Mouse (Mus musculus) gastrocnemius, adult 8-10 months (tissue): ENCODE measurements around the gene Usp31. TPM values are rescaled to one million over a fixed set of nuclear protein-coding genes. Genes with fewer than 3 reads are reported as not detected.

ENCODE experiments used
- DNase-seq, 2 experiments: peaks; one replicate each; pipeline ENCODE4 v3.0.0; 2022; ENCODE audit warnings: low spot score in 2 of 2
- total RNA-seq, 4 experiments: library from RNA; stranded (reverse); gene quantifications; 2 replicates each; pipeline ENCODE4 v1.2.4; 2022

Usp31 gene
- total RNA-seq, 4 experiments from 2014 or later = 5.8 to 7.8 (median 6.3) TPM

DNA sequence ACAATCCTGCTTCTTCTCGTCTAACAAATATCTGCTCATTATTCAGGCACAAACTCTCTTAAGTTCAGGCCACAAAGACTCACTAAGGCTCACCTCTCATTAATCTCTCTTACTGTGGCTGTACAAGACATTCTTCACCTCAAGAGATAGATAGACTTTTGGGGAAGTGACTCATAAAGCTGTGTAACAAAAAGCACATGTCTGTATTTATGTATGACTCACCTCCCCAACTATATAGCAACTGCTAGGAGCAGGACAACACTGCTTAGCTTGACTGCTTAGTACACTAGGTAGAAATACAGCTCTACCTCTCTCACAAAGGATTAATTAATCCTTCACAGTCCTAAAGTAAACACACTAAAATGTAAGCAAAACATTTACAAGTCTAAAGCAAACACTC lies 46.3 kb downstream of the Usp31 start:
- no peak for DNase-seq

DNA sequence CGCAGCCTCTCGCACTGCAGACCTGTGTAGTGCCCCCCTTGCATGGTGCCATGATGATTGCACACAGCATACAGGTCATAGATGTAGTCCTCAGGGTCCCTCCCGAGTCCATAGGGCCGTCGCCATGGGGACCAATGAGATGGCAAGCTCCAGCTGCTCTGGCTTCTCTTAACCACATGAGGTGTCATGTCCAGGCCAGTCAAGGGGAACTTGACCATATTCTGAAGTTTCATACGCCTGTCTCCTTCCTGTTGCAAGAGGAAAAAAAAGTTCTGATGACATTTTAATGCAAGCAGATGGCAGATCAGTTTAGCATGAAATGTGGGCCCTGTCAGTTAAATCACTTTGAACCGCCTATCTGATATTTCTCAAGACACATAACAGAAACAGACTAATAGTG lies 48.2 kb downstream of the Usp31 start:
- no peak for DNase-seq

DNA sequence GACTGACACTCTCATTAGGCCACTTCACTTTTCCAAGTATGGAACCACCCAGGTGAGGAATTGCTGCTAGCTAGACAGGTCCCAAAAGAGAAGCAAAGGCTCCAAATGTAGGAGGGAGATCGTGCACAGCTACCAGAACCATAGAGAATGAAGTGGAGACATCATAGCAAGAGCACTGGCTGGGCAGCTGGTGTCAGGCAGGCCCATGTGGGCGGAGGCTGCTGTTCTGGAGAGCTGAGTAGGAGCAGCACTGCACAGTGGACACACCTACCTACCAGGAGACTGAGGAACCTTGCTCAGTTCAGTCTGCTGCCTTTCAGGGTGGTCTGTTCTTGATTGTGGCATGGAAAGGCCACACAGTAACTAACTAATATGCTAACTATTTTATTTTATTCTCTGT lies 52.4 kb downstream of the Usp31 start:
- DNase-seq = no peak

DNA sequence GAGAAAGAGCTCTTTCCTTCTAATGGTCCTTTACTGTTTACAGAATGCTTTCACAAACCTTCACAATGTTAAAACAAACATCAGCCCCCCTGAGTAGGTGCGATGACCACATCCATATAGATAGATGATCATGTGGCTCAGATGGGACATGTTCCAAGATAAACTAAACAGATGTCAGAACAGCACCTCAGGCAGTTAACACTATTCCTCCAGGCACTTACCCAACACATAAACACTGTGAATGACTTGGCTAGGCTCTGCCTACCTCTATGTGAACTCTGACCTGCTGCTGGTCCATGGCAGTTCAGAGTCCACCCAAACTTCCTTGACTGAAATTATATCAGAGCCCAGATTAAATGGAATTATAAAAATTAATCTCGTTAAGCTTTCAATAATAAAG lies 54.4 kb downstream of the Usp31 start:
- DNase-seq = no peak

DNA sequence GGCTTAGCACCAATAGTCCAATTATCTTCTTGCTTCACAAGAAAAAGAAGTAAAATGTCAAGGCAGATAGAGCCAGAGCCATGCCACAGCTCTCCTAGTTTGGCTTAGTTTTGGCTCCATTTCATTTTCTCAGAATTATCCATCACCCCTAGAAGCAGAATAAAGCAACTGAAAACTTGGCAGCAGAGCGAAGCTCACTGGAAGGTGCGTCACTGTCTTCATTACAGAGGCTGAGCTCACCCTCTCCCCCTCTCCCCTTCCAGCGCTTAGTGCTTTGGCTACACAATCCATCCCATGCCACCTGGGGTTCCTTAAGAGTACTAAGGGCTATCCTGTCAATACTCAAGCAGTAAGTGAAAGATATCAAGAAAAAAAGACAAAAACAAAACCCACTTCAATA lies 56.3 kb downstream of the Usp31 start:
- DNase-seq = no peak

DNA sequence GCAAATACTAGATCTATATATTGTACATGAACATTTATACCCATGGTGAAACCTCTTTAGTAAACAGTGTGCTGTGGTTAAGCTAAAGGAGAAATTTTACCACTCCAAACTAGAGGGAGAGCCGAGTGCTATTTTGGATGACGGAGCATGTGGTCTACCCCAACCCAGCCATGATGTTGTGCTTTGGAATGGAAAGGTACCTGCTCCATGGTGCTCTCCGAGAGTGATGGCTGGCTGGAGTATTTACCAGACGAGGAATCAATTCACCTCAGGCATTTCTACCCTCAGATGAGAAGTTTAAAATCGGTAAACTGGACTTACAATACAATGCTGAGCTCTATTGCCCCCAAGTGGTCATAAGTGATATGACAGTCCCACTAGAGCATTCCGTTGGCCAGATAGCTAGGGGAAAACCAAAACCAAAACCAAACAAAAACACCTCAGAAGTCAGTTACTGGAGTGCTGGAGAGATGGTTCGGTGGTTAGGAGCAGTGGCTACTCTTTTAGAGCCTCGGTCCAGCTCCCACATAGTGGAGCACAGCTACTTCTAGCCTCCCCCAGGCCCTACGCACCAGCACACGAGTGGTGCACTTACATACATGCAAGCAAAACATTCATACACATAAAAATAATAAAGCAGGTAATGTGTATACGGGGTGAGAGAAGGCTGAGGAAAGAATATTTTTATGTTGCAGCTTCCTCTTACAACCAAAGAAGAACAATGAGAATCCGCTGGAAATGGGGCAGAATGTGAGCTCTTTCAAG lies 65.9 kb downstream of the Usp31 start:
- DNase-seq = no peak

DNA sequence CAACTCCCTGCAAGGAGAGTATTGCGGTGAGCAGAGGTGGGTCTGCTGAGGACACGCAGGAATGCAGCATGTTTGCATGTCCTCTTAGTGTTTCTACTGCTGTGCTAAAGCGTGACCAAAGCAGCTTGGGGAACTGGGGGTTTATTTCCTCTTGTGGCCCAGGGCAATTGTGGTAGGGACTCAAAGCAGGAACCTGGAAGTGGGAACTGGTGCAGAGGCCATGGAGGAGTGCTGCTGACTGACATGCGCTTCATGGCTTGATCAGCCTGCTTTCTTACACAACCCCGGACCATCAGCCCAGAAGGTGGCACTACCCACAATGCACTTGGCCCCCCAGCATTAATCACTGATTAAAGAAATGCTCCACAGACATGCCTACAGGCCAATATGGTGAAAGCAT lies 70.3 kb downstream of the Usp31 start:
- no peak for DNase-seq

DNA sequence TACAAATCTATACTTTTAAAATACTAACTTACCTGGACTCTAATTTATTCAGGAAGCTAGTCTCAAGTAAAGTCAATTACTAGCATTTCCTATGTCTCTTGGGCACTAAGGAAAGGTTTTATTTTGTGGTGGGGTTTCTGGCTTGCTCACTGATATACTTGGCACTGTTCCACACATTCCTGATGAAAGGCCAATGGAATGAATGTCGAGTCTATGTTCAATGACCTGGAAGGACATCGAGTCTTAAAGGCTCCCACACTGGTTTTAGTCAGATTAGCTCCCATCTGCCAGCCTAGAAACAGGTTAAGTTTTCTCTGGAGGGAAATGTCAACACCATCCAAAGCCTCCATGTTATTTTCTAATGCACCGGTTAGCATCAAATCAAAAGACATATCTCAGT lies 72.8 kb downstream of the Usp31 start:
- DNase-seq = no peak

DNA sequence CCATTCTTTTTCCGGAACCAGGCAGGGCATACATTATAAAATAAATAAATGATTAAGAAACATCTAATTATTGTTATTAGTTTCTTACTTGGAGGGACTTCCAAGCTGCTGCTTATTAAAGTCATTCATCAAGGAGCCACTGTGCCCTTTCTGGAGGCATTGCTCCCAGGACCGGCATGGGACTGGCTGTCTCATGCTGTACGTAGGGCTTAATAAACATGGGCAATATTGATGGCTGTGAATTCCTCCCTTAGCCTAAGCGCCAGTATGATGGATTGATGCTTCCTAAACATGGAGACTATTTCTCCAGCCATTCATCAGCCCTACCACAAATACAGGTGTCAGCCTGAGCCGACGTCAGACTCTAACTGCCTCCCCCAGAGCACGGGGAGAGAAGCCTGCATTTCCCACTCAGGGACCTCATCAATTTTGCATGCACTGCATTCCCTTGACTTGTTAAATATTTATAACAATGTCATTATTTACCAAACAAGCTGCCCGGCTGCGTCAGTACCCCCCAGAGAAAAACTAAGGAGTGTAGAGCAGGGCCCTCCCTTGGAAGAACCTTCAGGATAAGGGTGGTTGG lies 84.1 kb downstream of the Usp31 start:
- DNase-seq = no peak

DNA sequence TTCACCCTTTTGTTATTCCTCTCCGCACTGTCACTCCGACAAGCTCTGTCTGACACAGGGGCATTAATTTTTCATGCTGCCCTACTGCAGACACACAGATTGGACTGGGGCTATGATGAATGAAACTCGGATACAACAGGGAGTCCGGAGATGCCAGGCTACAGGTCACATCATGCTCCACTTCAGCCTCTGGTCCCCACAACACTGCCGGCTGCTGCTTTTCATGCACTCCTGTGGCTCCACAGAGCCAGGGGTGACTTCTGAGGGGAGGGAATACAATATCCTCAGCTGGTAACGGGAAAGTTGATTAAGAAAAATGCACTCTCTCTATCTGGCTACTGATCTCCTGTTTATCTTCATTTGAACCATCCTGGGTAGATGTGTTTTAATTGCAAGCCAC lies 84.6 kb downstream of the Usp31 start:
- no peak for DNase-seq

DNA sequence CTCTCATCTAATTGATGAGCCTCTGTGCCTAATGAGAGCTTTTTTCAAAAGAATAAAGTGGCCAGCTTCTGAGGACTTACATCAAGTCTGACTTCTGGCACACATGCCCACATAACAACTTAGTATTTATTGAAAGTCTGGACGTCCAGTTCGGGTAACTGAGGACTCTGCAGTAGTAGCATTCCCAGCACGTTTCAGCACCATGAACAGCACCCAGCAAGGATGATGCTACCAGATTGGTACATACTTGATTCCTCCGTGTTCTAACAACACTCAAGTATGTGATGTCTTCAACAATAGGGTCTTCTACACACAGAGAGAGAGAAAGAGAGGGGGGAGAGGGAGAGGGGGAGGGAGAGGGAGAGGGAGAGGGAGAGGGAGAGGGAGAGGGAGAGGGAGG lies 105.4 kb downstream of the Usp31 start:
- no peak for DNase-seq

DNA sequence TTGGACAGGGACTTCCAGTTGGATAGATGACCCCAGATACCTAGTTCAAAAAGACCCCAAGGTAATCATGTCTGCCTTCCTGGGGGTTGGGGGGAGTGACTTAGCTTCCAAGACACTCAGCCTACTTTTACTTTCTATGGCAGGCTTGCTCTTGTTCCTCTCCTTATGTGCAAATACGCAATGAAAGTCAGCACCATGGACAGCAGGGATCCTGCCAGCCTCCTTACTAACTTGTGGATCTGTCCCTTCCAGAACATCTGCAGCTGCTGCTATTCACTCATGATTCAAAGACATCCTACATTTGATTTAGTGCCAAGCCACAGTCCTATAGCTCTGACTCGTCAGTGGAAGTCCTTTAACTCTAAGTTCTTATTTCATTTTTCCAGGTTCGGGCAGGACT lies 110.7 kb downstream of the Usp31 start:
- DNase-seq = no peak

DNA sequence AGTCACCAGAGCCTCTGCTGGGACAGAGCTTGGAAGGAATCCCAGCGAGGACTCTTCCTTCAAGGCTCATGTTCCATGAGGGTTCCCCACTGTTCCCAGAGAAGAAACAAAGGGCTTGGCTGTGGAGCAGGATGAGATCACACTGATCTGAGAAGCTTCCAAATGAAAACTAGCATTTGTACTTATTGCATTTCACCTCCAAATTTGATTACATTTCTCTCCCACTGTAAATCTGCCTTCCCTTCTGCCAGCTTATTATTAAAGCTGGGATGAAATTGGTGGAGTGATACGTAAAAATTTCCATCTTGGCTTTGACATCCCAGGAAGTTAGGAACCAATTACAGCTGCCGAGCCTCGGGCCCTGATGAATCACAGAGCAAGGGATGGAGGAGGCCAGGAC lies 111.6 kb downstream of the Usp31 start:
- DNase-seq = no peak

DNA sequence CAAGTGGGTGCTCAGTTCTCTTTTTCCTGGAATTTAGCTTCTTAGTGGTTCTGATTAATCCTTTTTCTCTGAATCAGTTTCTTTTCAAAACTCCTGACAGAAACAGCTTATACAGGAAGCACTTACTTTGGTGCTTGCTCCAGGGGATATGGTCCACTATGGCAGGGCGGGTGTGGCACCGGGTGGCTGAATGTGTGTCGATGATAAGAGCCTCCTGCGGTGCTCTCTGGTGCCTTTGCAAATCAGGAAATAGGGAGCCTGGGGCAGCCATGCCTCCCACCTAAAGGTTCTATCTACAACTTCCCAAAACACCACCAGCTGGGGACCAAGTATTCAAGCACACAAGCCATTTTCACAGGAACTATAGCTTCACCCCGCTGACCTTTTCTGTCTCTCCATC lies 112.0 kb downstream of the Usp31 start:
- DNase-seq = no peak

DNA sequence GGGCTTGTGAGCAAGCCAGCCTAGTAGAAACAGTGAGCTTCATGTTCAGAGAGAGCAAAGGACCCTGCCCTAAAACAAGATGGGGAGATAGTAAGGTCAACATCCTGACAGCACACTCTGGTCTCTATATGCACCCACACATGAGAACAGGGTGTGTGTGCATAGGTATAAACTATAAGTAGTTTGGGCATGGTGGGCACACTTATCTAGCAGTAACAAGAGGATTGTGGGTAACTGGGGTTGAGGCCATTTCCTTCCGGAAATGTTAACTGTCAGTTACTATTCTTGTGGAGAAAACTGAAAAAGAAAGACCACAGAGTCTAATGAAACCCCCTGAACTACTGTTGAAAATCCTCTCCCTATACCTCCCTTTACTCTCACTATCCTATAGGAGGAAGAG lies 112.4 kb downstream of the Usp31 start:
- no peak for DNase-seq

Other genes with a start within 250 kb of the Usp31 start
- not detected for gene Scnn1g, start 27.2 kb upstream of the Usp31 start, total RNA-seq
- gene Scnn1b, start 157.8 kb upstream of the Usp31 start, total RNA-seq = under 1 TPM in 1 of 4 experiments, not detected in 3; 0.29 TPM